ENCODE assay signal across 32 mouse cellular contexts in the genomic region with DNA sequence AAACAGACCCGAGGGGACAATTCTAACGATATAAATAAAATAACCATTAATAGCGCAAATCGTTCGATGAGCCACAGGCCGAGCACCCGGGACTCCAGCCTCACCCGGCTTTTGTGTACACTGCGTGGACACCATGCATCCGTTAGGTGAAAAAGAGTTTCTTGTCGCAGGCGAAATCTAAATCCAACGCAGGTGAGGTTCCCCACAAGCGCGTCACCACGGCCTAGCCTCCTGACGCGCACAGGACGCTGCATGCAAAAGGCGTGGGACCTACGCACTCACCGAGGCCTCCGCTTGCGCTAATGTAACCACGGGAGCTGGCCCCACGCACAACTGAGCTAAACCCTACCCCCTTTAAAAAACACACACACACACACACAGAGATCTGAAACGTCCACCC. TPM values are rescaled to one million over a fixed set of nuclear protein-coding genes. Genes with fewer than 3 reads are reported as not detected.
DNase-seq lines count a peak whose midpoint lies in the region; ATAC-seq and TF ChIP-seq lines count a peak whose summit lies in the region.
"Had no signal": no experiment of that assay in that cellular context is flagged by ENCODE, and none has a peak within 500 bp of the region (broad histone marks: within the 10 kb centered on the region; RNA-seq: fewer than 3 reads in every experiment).

No protein-coding gene starts in this region.

- no peak overlapping the region for H3K27ac ChIP-seq in midbrain, embryonic 11.5 days (ENCODE audit: low read depth, low read length)
- no peak overlapping the region for H3K27ac ChIP-seq in midbrain, embryonic 13.5 days
- no peak overlapping the region for H3K27ac ChIP-seq in intestine, embryonic 15.5 days
- no peak overlapping the region for H3K27ac ChIP-seq in lung, postnatal 0 days (ENCODE audit: low read length)
- H3K27ac ChIP-seq: embryonic facial prominence, embryonic 12.5 days; gastrocnemius, adult 2 months; left cerebral cortex, adult 2 months; liver, embryonic 14.5 days had no signal

- no peak for TF ChIP-seq EP300 in lung, postnatal 0 days (IDR thresholded peaks at IDR 0.05)

- no peak for ATAC-seq in midbrain, embryonic 11.5 days (ENCODE audit: low FRiP score)
- no peak for ATAC-seq in midbrain, embryonic 13.5 days
- ATAC-seq in intestine, embryonic 15.5 days: peak; percentile 19; the same call in 1 of the 2 replicates
- no peak for ATAC-seq in lung, postnatal 0 days
- ATAC-seq: forebrain, embryonic 16.5 days; hindbrain, embryonic 16.5 days; midbrain, embryonic 16.5 days had no signal

- H3K9ac ChIP-seq in midbrain, embryonic 11.5 days (ENCODE audit: low read length): no peak overlapping the region
- H3K9ac ChIP-seq in midbrain, embryonic 13.5 days (replicated peaks): no peak overlapping the region
- no peak overlapping the region for H3K9ac ChIP-seq in intestine, embryonic 15.5 days
- H3K9ac ChIP-seq in lung, postnatal 0 days (replicated peaks; ENCODE audit: low read depth): no peak overlapping the region
- H3K9ac ChIP-seq: embryonic facial prominence, embryonic 12.5 days; heart, embryonic 12.5 days; liver, embryonic 14.5 days had no signal

- H3K4me1 ChIP-seq in midbrain, embryonic 11.5 days (ENCODE audit: control insufficient read depth, insufficient read depth, low read length): no peaks in the 10 kb centered on the region
- H3K4me1 ChIP-seq in midbrain, embryonic 13.5 days (replicated peaks): peaks cover 4% of the 10 kb centered on the region; the same call in 1 of the 2 replicates
- peaks cover 32% of the 10 kb centered on the region for H3K4me1 ChIP-seq in intestine, embryonic 15.5 days (replicated peaks)
- H3K4me1 ChIP-seq in lung, postnatal 0 days (ENCODE audit: insufficient read depth, low read depth, low read length): no peaks in the 10 kb centered on the region
- H3K4me1 ChIP-seq: embryonic facial prominence, embryonic 12.5 days had no signal

- peaks cover 99% of the 10 kb centered on the region for H3K27me3 ChIP-seq in midbrain, embryonic 11.5 days (ENCODE audit: control insufficient read depth, insufficient read depth, low read length)
- H3K27me3 ChIP-seq in midbrain, embryonic 13.5 days: peaks cover 100% of the 10 kb centered on the region
- H3K27me3 ChIP-seq in intestine, embryonic 15.5 days (replicated peaks): peaks cover 66% of the 10 kb centered on the region
- peaks cover 86% of the 10 kb centered on the region for H3K27me3 ChIP-seq in lung, postnatal 0 days (replicated peaks; ENCODE audit: insufficient read depth, low read length)
- H3K27me3 ChIP-seq: CH12.LX had no signal

- H3K9me3 ChIP-seq in midbrain, embryonic 11.5 days (ENCODE audit: control insufficient read depth, low read length): no peaks in the 10 kb centered on the region
- no peaks in the 10 kb centered on the region; the same call in 1 of the 2 replicates for H3K9me3 ChIP-seq in midbrain, embryonic 13.5 days
- H3K9me3 ChIP-seq in intestine, embryonic 15.5 days: no peaks in the 10 kb centered on the region
- no peaks in the 10 kb centered on the region for H3K9me3 ChIP-seq in lung, postnatal 0 days (ENCODE audit: low read length)
- H3K9me3 ChIP-seq: embryonic facial prominence, embryonic 12.5 days; G1E; heart, embryonic 12.5 days had no signal

- WGBS in midbrain, embryonic 11.5 days: 2% methylated on average over 27 of the region's 27 CpGs
- under 1% methylated on average over 27 of the region's 27 CpGs for WGBS in midbrain, embryonic 13.5 days
- 10% methylated on average over 27 of the region's 27 CpGs for WGBS in intestine, embryonic 15.5 days
- WGBS in lung, postnatal 0 days: under 1% methylated on average over 27 of the region's 27 CpGs

- H3K4me2 ChIP-seq in midbrain, embryonic 11.5 days: no peak overlapping the region
- H3K4me2 ChIP-seq in midbrain, embryonic 13.5 days (replicated peaks): no peak overlapping the region
- peak overlapping the region; percentile 59 for H3K4me2 ChIP-seq in intestine, embryonic 15.5 days (replicated peaks)
- H3K4me2 ChIP-seq in lung, postnatal 0 days (replicated peaks; ENCODE audit: low read depth, low read length): no peak overlapping the region
- H3K4me2 ChIP-seq: embryonic facial prominence, embryonic 12.5 days; heart, embryonic 12.5 days had no signal

- no peak overlapping the region for H3K4me3 ChIP-seq in midbrain, embryonic 11.5 days (ENCODE audit: low read depth, low read length)
- H3K4me3 ChIP-seq in midbrain, embryonic 13.5 days (replicated peaks): no peak overlapping the region
- H3K4me3 ChIP-seq in intestine, embryonic 15.5 days (replicated peaks): no peak overlapping the region
- no peak overlapping the region for H3K4me3 ChIP-seq in lung, postnatal 0 days (ENCODE audit: low read depth, low read length)
- H3K4me3 ChIP-seq: embryonic facial prominence, embryonic 12.5 days; gastrocnemius, adult 2 months; heart, embryonic 12.5 days; left cerebral cortex, adult 2 months; myocyte had no signal

- TF ChIP-seq CTCF in lung, postnatal 0 days (IDR thresholded peaks at IDR 0.05): no peak

- H3K36me3 ChIP-seq in midbrain, embryonic 11.5 days (ENCODE audit: control insufficient read depth, insufficient read depth, low read length): no peaks in the 10 kb centered on the region
- H3K36me3 ChIP-seq in midbrain, embryonic 13.5 days: no peaks in the 10 kb centered on the region
- H3K36me3 ChIP-seq in intestine, embryonic 15.5 days: no peaks in the 10 kb centered on the region
- H3K36me3 ChIP-seq in lung, postnatal 0 days (ENCODE audit: insufficient read depth, low read length): no peaks in the 10 kb centered on the region
- H3K36me3 ChIP-seq: embryonic facial prominence, embryonic 12.5 days; G1E; heart, embryonic 12.5 days had no signal

- DNase-seq in embryo, embryonic 10 days (ENCODE audit: low spot score): peak; percentile 24
- no peak for DNase-seq in embryo, embryonic 11 days
- DNase-seq in midbrain, embryonic 11.5 days (ENCODE audit: low spot score, missing footprints): peak; percentile 95
- DNase-seq in ZHBTc4 (ENCODE audit: low read depth, low spot score): peak; percentile 45
- DNase-seq in spleen, postnatal 36 days (ENCODE audit: low spot score in 2 of 2): no peak
- no peak for DNase-seq in lung, postnatal 0 days (ENCODE audit: low spot score)
- DNase-seq: adrenal gland, postnatal 14 days; cerebellum, adult 11-12 months; gastrocnemius, adult 2 months; gastrocnemius, postnatal 36 days; heart, adult 18-20 months; heart, postnatal 4 days; kidney, postnatal 14 days; lung, adult 2 months; lung, postnatal 14 days; right cerebral cortex, postnatal 14 days; thymus, adult 18-20 months; thymus, postnatal 25 days had no signal

RNA-seq across cellular contexts. Expression of a gene that starts 10.7 kb away (rescaled TPM):
- polyA plus RNA-seq in midbrain, embryonic 11.5 days (2014; fragmentation: Nextera tagmentation; extraction: Ambion mirVana): 0.60 and 0.77 TPM in 2 replicates
- polyA plus RNA-seq in midbrain, embryonic 13.5 days (2015; fragmentation: Nextera tagmentation; extraction: Ambion mirVana): 0.85 and 1.0 TPM in 2 replicates
- polyA plus RNA-seq in intestine, embryonic 15.5 days (2015; fragmentation: Nextera tagmentation; extraction: Ambion mirVana): 80.9 and 88.1 TPM in 2 replicates
- polyA plus RNA-seq in lung, postnatal 0 days (2015; fragmentation: Nextera tagmentation; extraction: Ambion mirVana): not detected in 2 replicates
- polyA plus RNA-seq: G1E; heart, embryonic 12.5 days; heart, postnatal 0 days; hindbrain, embryonic 16.5 days; limb, embryonic 14.5 days; lung, adult 2 months; myocyte had no signal

Comparison
In these comparisons a context has a peak if more than half of its experiments do, and no peak if none do; other contexts are left out.
1. DNase-seq: peak in embryo, embryonic 10 days (single experiment), midbrain, embryonic 11.5 days (single experiment) and ZHBTc4 (single experiment); none in embryo, embryonic 11 days (single experiment), spleen, postnatal 36 days (0 of 2) and lung, postnatal 0 days (single experiment).
2. RNA of a gene that starts 10.7 kb away (polyA plus RNA-seq): 80.9 to 88.1 TPM in intestine, embryonic 15.5 days; 0.85 to 1.0 TPM in midbrain, embryonic 13.5 days, 0.60 to 0.77 TPM in midbrain, embryonic 11.5 days and not detected in lung, postnatal 0 days; every median in the first group is over 10 times any median in the second.